Mouse (Mus musculus): ENCODE results near the gene Gm47841.

GRCm38 (mm10) chr15:101086956-101087355 is 39.8 kb upstream of the Gm47841 start:
- no peak for TF ChIP-seq CTCF (IDR thresholded peaks at IDR 0.05; ENCODE audit: extremely low read depth, insufficient read depth, insufficient read length, insufficient replicate concordance)
- no peak for TF ChIP-seq POLR2A (IDR thresholded peaks at IDR 0.05; ENCODE audit: low read depth, low read length)
